Mouse (Mus musculus) hindbrain, embryonic 13.5 days (tissue): ENCODE measurements around the gene H2afx. TPM values are rescaled to one million over a fixed set of nuclear protein-coding genes. Genes with fewer than 3 reads are reported as not detected.
"Not testable (repeated sequence)": the region's sequence is repeated elsewhere in the genome, so short reads cannot be mapped to it uniquely, and the experiment has no call there.

Experiments
- ATAC-seq: fragments of 200-750 bp; cut with Nextera tagmentation; 2 replicates; pipeline ENCODE4 v1.8.0; 2017; ENCODE audit warnings: moderate TSS enrichment; ENCODE audit not compliant: low FRiP score
- H3K27ac ChIP-seq: fragments of 300-500 bp; sonication (generic); 2 replicates; pipeline ENCODE4 v1.5.1; 2015; ENCODE audit warnings: inconsistent platforms, mild to moderate bottlenecking, moderate library complexity
- H3K27me3 ChIP-seq: fragments of 300-500 bp; sonication (generic); 2 replicates; pipeline ENCODE4 v1.6.1; 2015; ENCODE audit warnings: mild to moderate bottlenecking, inconsistent platforms
- H3K36me3 ChIP-seq: fragments of 300-500 bp; sonication (generic); 2 replicates; pipeline ENCODE4 v1.6.1; 2015; ENCODE audit warnings: mild to moderate bottlenecking, inconsistent platforms
- H3K4me1 ChIP-seq: fragments of 300-500 bp; sonication (generic); replicated peaks from 2 replicates; pipeline ENCODE4 v1.6.1; 2015; ENCODE audit warnings: inconsistent platforms
- H3K4me2 ChIP-seq: fragments of 300-500 bp; sonication (generic); 2 replicates; pipeline ENCODE4 v1.6.1; 2015; ENCODE audit warnings: inconsistent platforms, mild to moderate bottlenecking, moderate library complexity
- H3K4me3 ChIP-seq: fragments of 300-500 bp; sonication (generic); 2 replicates; pipeline ENCODE4 v1.5.1; 2015; ENCODE audit warnings: mild to moderate bottlenecking, inconsistent platforms
- H3K9ac ChIP-seq: fragments of 300-500 bp; sonication (generic); 2 replicates; pipeline ENCODE4 v1.6.1; 2015; ENCODE audit warnings: mild to moderate bottlenecking, inconsistent platforms
- H3K9me3 ChIP-seq: fragments of 300-500 bp; sonication (generic); 2 replicates; pipeline ENCODE4 v1.6.1; 2016; ENCODE audit warnings: inconsistent platforms
- WGBS: fragments of 180-500 bp; shearing (Covaris S2); methylation state at CpG from one replicate; pipeline ENCODE4 v1.1.7; 2015; 5-methylcytosine and 5-hydroxymethylcytosine counted together
- polyA plus RNA-seq: library from polyadenylated mRNA; unstranded; fragments of >200 nt; fragmentation: Nextera tagmentation; extraction: Ambion mirVana; gene quantifications from 2 replicates; pipeline ENCODE4 v1.2.1, GENCODE M21; 2015

Gene H2afx
- polyA plus RNA-seq, 1 experiment from 2014 or later = 145 TPM

- Histone ChIP-seq H3K27me3 (no peaks in the 10 kb centered on the region), H3K36me3 (peaks cover 23% of the 10 kb centered on the region), H3K9me3 (no peaks in the 10 kb centered on the region), H3K9ac (peak within 1 kb of the TSS; percentile 98), H3K4me3 (peak within 1 kb of the TSS; percentile 97), H3K27ac (peak within 1 kb of the TSS; percentile 89), H3K4me2 (peak within 1 kb of the TSS; percentile 94), H3K4me1 (peaks cover 38% of the 10 kb centered on the region)
- WGBS = under 1% methylated on average over 66 of the region's 67 CpGs
- peak; percentile 98 for ATAC-seq
Observed at GRCm38 (mm10) chr9:44319887-44320798, 14.4 kb upstream of the H2afx start, which contains the start of gene C2cd2l. C2cd2l (minus strand) TSS chr9:44320285.

- Histone ChIP-seq H3K9ac (peak overlapping the region; percentile 98), H3K27ac (peak overlapping the region; percentile 83), H3K27me3 (no peaks in the 10 kb centered on the region), H3K4me1 (peaks cover 41% of the 10 kb centered on the region), H3K4me3 (peak overlapping the region; percentile 97), H3K9me3 (no peaks in the 10 kb centered on the region), H3K36me3 (peaks cover 17% of the 10 kb centered on the region), H3K4me2 (peak overlapping the region; percentile 94)
- WGBS = 19% methylated on average over 6 of the region's 6 CpGs
- ATAC-seq = peak; percentile 4
Observed at GRCm38 (mm10) chr9:44320799-44321133, 13.7 kb upstream of the H2afx start.

GRCm38 (mm10) chr9:44323656-44324055, 10.8 kb upstream of the H2afx start:
- H3K27ac ChIP-seq, H3K4me2 ChIP-seq, ATAC-seq, H3K9me3 ChIP-seq, H3K4me3 ChIP-seq, H3K27me3 ChIP-seq, H3K9ac ChIP-seq, H3K36me3 ChIP-seq: not testable (repeated sequence)
- peaks cover 31% of the 10 kb centered on the region for H3K4me1 ChIP-seq
- 72% methylated on average over 4 of the region's 4 CpGs for WGBS

GRCm38 (mm10) chr9:44324147-44324546, 10.3 kb upstream of the H2afx start:
- Histone ChIP-seq H3K9ac (no peak overlapping the region), H3K9me3 (no peaks in the 10 kb centered on the region), H3K36me3 (peaks cover 5% of the 10 kb centered on the region), H3K4me1 (peaks cover 26% of the 10 kb centered on the region), H3K4me3 (no peak overlapping the region), H3K27me3 (no peaks in the 10 kb centered on the region), H3K4me2 (no peak overlapping the region), H3K27ac (no peak overlapping the region)
- WGBS = 82% methylated on average over 6 of the region's 6 CpGs
- ATAC-seq = no peak

GRCm38 (mm10) chr9:44325032-44325767, 9.3 kb upstream of the H2afx start:
- peak overlapping the region; percentile 92; the same call in 1 of the 2 replicates for H3K9ac ChIP-seq
- not testable (repeated sequence) for H3K9me3 ChIP-seq, ATAC-seq, H3K27me3 ChIP-seq
- H3K4me2 ChIP-seq = peak overlapping the region; percentile 88
- WGBS = 71% methylated on average over 7 of the region's 8 CpGs
- peak overlapping the region; percentile 94; the same call in 1 of the 2 replicates for H3K27ac ChIP-seq
- peaks cover 15% of the 10 kb centered on the region for H3K36me3 ChIP-seq
- peaks cover 23% of the 10 kb centered on the region for H3K4me1 ChIP-seq
- H3K4me3 ChIP-seq = peak overlapping the region; percentile 86

- peaks cover 21% of the 10 kb centered on the region for H3K36me3 ChIP-seq
- 6% methylated on average over 12 of the region's 12 CpGs for WGBS
Observed at GRCm38 (mm10) chr9:44325768-44326370, 8.6 kb upstream of the H2afx start, which contains the start of gene Dpagt1. Dpagt1 (plus strand) TSS chr9:44326019.

GRCm38 (mm10) chr9:44326371-44327063, 8.0 kb upstream of the H2afx start:
- no peaks in the 10 kb centered on the region for H3K27me3 ChIP-seq
- H3K27ac ChIP-seq = peak overlapping the region; percentile 94
- H3K36me3 ChIP-seq = peaks cover 28% of the 10 kb centered on the region
- no peaks in the 10 kb centered on the region for H3K9me3 ChIP-seq
- WGBS = under 1% methylated on average over 38 of the region's 38 CpGs
- peak; percentile 94 for ATAC-seq
- H3K4me2 ChIP-seq = peak overlapping the region; percentile 88
- H3K4me1 ChIP-seq = peaks cover 15% of the 10 kb centered on the region
- H3K4me3 ChIP-seq = peak overlapping the region; percentile 86
- H3K9ac ChIP-seq = peak overlapping the region; percentile 92

More at GRCm38 (mm10) chr9:44325768-44326370, 8.6 kb upstream of the H2afx start, which contains the start of gene Dpagt1:
- Histone ChIP-seq H3K27me3 (no peaks in the 10 kb centered on the region), H3K27ac (peak within 1 kb of the TSS; percentile 94), H3K4me3 (peak within 1 kb of the TSS; percentile 86), H3K9ac (peak within 1 kb of the TSS; percentile 92), H3K9me3 (no peaks in the 10 kb centered on the region), H3K4me2 (peak within 1 kb of the TSS; percentile 88), H3K4me1 (peaks cover 18% of the 10 kb centered on the region)
- ATAC-seq = peak; percentile 53; the same call in 1 of the 2 replicates

- Histone ChIP-seq H3K36me3 (peaks cover 34% of the 10 kb centered on the region), H3K9me3 (no peaks in the 10 kb centered on the region), H3K4me3 (peak overlapping the region; percentile 86), H3K4me1 (peaks cover 15% of the 10 kb centered on the region), H3K4me2 (peak overlapping the region; percentile 88), H3K9ac (peak overlapping the region; percentile 92), H3K27ac (peak overlapping the region; percentile 94), H3K27me3 (no peaks in the 10 kb centered on the region)
- ATAC-seq = peak; percentile 43
- under 1% methylated on average over 22 of the region's 22 CpGs for WGBS
Observed at GRCm38 (mm10) chr9:44327064-44327711, 7.3 kb upstream of the H2afx start.

- no peak for ATAC-seq
- WGBS = 90% methylated on average over 5 of the region's 5 CpGs
- H3K9ac ChIP-seq = peak overlapping the region; percentile 92
Observed at GRCm38 (mm10) chr9:44327926-44328325, 6.6 kb upstream of the H2afx start.

GRCm38 (mm10) chr9:44330736-44331135, 3.8 kb upstream of the H2afx start:
- Histone ChIP-seq H3K36me3 (peaks cover 51% of the 10 kb centered on the region), H3K9ac (no peak overlapping the region), H3K4me3 (no peak overlapping the region), H3K4me1 (peaks cover 16% of the 10 kb centered on the region), H3K9me3 (no peaks in the 10 kb centered on the region), H3K27ac (no peak overlapping the region), H3K4me2 (no peak overlapping the region), H3K27me3 (no peaks in the 10 kb centered on the region)
- WGBS = 93% methylated on average over 6 of the region's 6 CpGs
- no peak for ATAC-seq

More at GRCm38 (mm10) chr9:44327926-44328325, 6.6 kb upstream of the H2afx start:
- Histone ChIP-seq H3K9me3 (no peaks in the 10 kb centered on the region), H3K4me2 (peak overlapping the region; percentile 88), H3K36me3 (peaks cover 41% of the 10 kb centered on the region), H3K27ac (no peak overlapping the region), H3K4me1 (peaks cover 15% of the 10 kb centered on the region), H3K4me3 (peak overlapping the region; percentile 86), H3K27me3 (no peaks in the 10 kb centered on the region)
